9 mouse cellular contexts compared by ENCODE assay signal in the genomic region with DNA sequence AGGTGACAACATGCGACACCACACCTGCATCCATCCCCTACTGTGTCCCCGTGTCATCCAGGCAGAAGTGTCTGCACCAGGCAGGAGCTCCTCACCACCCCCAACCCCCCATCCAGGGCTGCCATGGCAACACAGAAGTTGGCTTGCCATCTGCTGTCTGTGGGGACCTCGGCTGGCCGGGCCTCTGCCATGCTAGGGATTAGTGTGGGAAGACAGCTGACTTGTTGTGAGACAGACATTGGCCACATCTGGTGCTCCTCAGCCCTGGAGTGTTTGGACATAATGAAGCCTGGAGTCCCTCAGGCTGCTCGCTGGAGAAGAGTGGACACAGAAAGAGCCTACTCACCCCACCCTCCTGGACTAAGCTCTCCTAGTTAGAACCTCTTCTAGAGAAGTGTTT. TPM values are rescaled to one million over a fixed set of nuclear protein-coding genes. Genes with fewer than 3 reads are reported as not detected.
A peak's percentile ranks its signal among the peaks of the same experiment; 100 is the strongest.
DNase-seq lines count a peak whose midpoint lies in the region; ATAC-seq and TF ChIP-seq lines count a peak whose summit lies in the region.
"Had no signal": no experiment of that assay in that cellular context is flagged by ENCODE, and none has a peak within 500 bp of the region (broad histone marks: within the 10 kb centered on the region; RNA-seq: fewer than 3 reads in every experiment).

No protein-coding gene starts in this region.

- no peaks in the 10 kb centered on the region for H3K27me3 ChIP-seq in forebrain, embryonic 12.5 days
- H3K27me3 ChIP-seq in hindbrain, postnatal 0 days (ENCODE audit: insufficient read depth, low read length), result no peaks in the 10 kb centered on the region
- no peaks in the 10 kb centered on the region for H3K27me3 ChIP-seq in midbrain, embryonic 15.5 days (replicated peaks)

- peak; percentile 52 to 62 for DNase-seq in kidney, postnatal 4 days
- no peak for DNase-seq in kidney, adult 8-10 months
- peak; percentile 82 for DNase-seq in hindbrain, postnatal 0 days (ENCODE audit: low spot score)
- DNase-seq in testis, postnatal 14 days (ENCODE audit: low spot score), result no peak
- no peak for DNase-seq in frontal cortex, postnatal 25 days (ENCODE audit: low spot score in 2 of 2)

- H3K9me3 ChIP-seq in forebrain, embryonic 12.5 days, result no peaks in the 10 kb centered on the region
- no peaks in the 10 kb centered on the region for H3K9me3 ChIP-seq in hindbrain, postnatal 0 days (ENCODE audit: low read length)
- H3K9me3 ChIP-seq in midbrain, embryonic 15.5 days, result no peaks in the 10 kb centered on the region

- H3K4me3 ChIP-seq in forebrain, embryonic 12.5 days (replicated peaks), result no peak overlapping the region
- H3K4me3 ChIP-seq in hindbrain, postnatal 0 days (ENCODE audit: low read length), result no peak overlapping the region
- no peak overlapping the region for H3K4me3 ChIP-seq in midbrain, embryonic 15.5 days

- peaks cover 46% of the 10 kb centered on the region for H3K4me1 ChIP-seq in forebrain, embryonic 12.5 days
- H3K4me1 ChIP-seq in hindbrain, postnatal 0 days (ENCODE audit: insufficient read depth, low read length), result peaks cover 31% of the 10 kb centered on the region
- peaks cover 33% of the 10 kb centered on the region for H3K4me1 ChIP-seq in midbrain, embryonic 15.5 days

- no peak overlapping the region for H3K9ac ChIP-seq in forebrain, embryonic 12.5 days
- H3K9ac ChIP-seq in hindbrain, postnatal 0 days (replicated peaks; ENCODE audit: low read length), result no peak overlapping the region
- no peak overlapping the region for H3K9ac ChIP-seq in midbrain, embryonic 15.5 days
- H3K9ac ChIP-seq: liver, embryonic 14.5 days had no signal

- ATAC-seq in forebrain, embryonic 12.5 days (ENCODE audit: low FRiP score), result peak; percentile 80
- peak; percentile 83 for ATAC-seq in hindbrain, postnatal 0 days
- peak; percentile 82 for ATAC-seq in midbrain, embryonic 15.5 days (replicated peaks)
- ATAC-seq in megakaryocyte-erythroid progenitor cell, adult 5-6 weeks (replicated peaks; ENCODE audit: low FRiP score, low TSS enrichment, poor library complexity, severe bottlenecking), result no peak

- WGBS in forebrain, embryonic 12.5 days, result 14% methylated on average over 5 of the region's 5 CpGs
- 13% methylated on average over 5 of the region's 5 CpGs for WGBS in hindbrain, postnatal 0 days
- WGBS in midbrain, embryonic 15.5 days, result 3% methylated on average over 5 of the region's 5 CpGs

- peak overlapping the region; percentile 8; the same call in 1 of the 2 replicates for H3K4me2 ChIP-seq in forebrain, embryonic 12.5 days
- no peak overlapping the region; the same call in 1 of the 2 replicates for H3K4me2 ChIP-seq in hindbrain, postnatal 0 days (ENCODE audit: low read depth, low read length)
- no peak overlapping the region for H3K4me2 ChIP-seq in midbrain, embryonic 15.5 days

- TF ChIP-seq CTCF in hindbrain, postnatal 0 days (IDR thresholded peaks at IDR 0.05; ENCODE audit: low read depth), result no peak

- peak overlapping the region; percentile 72 for H3K27ac ChIP-seq in forebrain, embryonic 12.5 days
- peak overlapping the region; percentile 46; the same call in 1 of the 2 replicates for H3K27ac ChIP-seq in hindbrain, postnatal 0 days
- H3K27ac ChIP-seq in midbrain, embryonic 15.5 days, result peak overlapping the region; percentile 60
- H3K27ac ChIP-seq: liver, embryonic 14.5 days had no signal

- no peaks in the 10 kb centered on the region for H3K36me3 ChIP-seq in forebrain, embryonic 12.5 days (replicated peaks)
- no peaks in the 10 kb centered on the region for H3K36me3 ChIP-seq in hindbrain, postnatal 0 days (ENCODE audit: insufficient read depth, low read length)
- H3K36me3 ChIP-seq in midbrain, embryonic 15.5 days (replicated peaks), result no peaks in the 10 kb centered on the region

RNA-seq across cellular contexts. Expression of a gene that starts 40.8 kb away (rescaled TPM):
- 4.8 and 5.4 TPM in 2 replicates for polyA plus RNA-seq in forebrain, embryonic 12.5 days (2016; fragmentation: Nextera tagmentation; extraction: Ambion mirVana)
- 34.9 and 37.5 TPM in 2 replicates for total RNA-seq in hindbrain, postnatal 0 days (2014; rRNA removed)
- polyA plus RNA-seq in hindbrain, postnatal 0 days (2015; fragmentation: Nextera tagmentation; extraction: Ambion mirVana), result 29.5 and 33.5 TPM in 2 replicates
- polyA plus RNA-seq in midbrain, embryonic 15.5 days (2015; fragmentation: Nextera tagmentation; extraction: Ambion mirVana), result 14.8 and 15.7 TPM in 2 replicates
- total RNA-seq in megakaryocyte-erythroid progenitor cell, adult 5-6 weeks (2014; fragmentation: Nextera tagmentation), result not detected in 2 replicates
- total RNA-seq in megakaryocyte-erythroid progenitor cell, adult 5-6 weeks (2017), result 0.05 TPM in 1 of 2 replicates, not detected in the other

Comparison
In these comparisons a context has a peak if more than half of its experiments do, and no peak if none do; other contexts are left out.
1. DNase-seq: peak in kidney, postnatal 4 days (2 of 2) and hindbrain, postnatal 0 days (single experiment); none in kidney, adult 8-10 months (0 of 2), testis, postnatal 14 days (single experiment) and frontal cortex, postnatal 25 days (0 of 2).
2. Peak in every context shown above with its lines, with median percentiles within 50 percentile points of each other: H3K27ac ChIP-seq.